Mouse (Mus musculus): ENCODE data around the gene Mia2. TPM values are rescaled to one million over a fixed set of nuclear protein-coding genes. Genes with fewer than 3 reads are reported as not detected.

The Mia2 gene
- total and polyA plus RNA-seq, 3 experiments: 31.8 to 106 (median 90.9) TPM

- H3K27ac ChIP-seq: no peak overlapping the region
- no peaks in the 10 kb centered on the region for H3K27me3 ChIP-seq (ENCODE audit: control insufficient read depth, insufficient read depth, low read length)
- no peaks in the 10 kb centered on the region for H3K4me1 ChIP-seq (ENCODE audit: control insufficient read depth, insufficient read depth, low read length)
- WGBS: 79% methylated on average over 4 of the region's 4 CpGs
- H3K4me3 ChIP-seq: no peak overlapping the region
- no peaks in the 10 kb centered on the region for H3K79me2 ChIP-seq (replicated peaks; ENCODE audit: control insufficient read depth, insufficient read depth, low read length)
- DNase-seq: no peak
- no peak overlapping the region for H3K9ac ChIP-seq (ENCODE audit: low read depth, low read length)
- H3K36me3 ChIP-seq (ENCODE audit: control insufficient read depth, insufficient read depth, low read length): no peaks in the 10 kb centered on the region; the same call in 1 of the 2 replicates
- intact Hi-C loops (cut with DNase I): no loop called here
- TF ChIP-seq POLR2A (IDR thresholded peaks at IDR 0.05; ENCODE audit: insufficient read depth, low read depth, low read length): no peak
- TF ChIP-seq EP300 (IDR thresholded peaks at IDR 0.05; ENCODE audit: insufficient read depth, low read depth, low read length): no peak
- no peak for TF ChIP-seq CTCF (IDR thresholded peaks at IDR 0.05)
Observed at GRCm38 (mm10) chr12:59195065-59195464, 99.5 kb downstream of the Mia2 start.

- no peak for DNase-seq
- no peak overlapping the region for H3K4me3 ChIP-seq
- no peak for TF ChIP-seq EP300 (IDR thresholded peaks at IDR 0.05; ENCODE audit: insufficient read depth, low read depth, low read length)
- TF ChIP-seq CTCF (IDR thresholded peaks at IDR 0.05): no peak
- no peak for TF ChIP-seq POLR2A (IDR thresholded peaks at IDR 0.05; ENCODE audit: insufficient read depth, low read depth, low read length)
- no peak overlapping the region for H3K9ac ChIP-seq (ENCODE audit: low read depth, low read length)
- no peaks in the 10 kb centered on the region for H3K4me1 ChIP-seq (ENCODE audit: control insufficient read depth, insufficient read depth, low read length)
- no peaks in the 10 kb centered on the region for H3K79me2 ChIP-seq (replicated peaks; ENCODE audit: control insufficient read depth, insufficient read depth, low read length)
- 83% methylated on average over 4 of the region's 4 CpGs for WGBS
- no peak overlapping the region for H3K27ac ChIP-seq
- no peaks in the 10 kb centered on the region; the same call in 1 of the 2 replicates for H3K36me3 ChIP-seq (ENCODE audit: control insufficient read depth, insufficient read depth, low read length)
- intact Hi-C loops (cut with DNase I): no loop called here
- H3K27me3 ChIP-seq (ENCODE audit: control insufficient read depth, insufficient read depth, low read length): no peaks in the 10 kb centered on the region
Observed at GRCm38 (mm10) chr12:59195941-59196340, 100.3 kb downstream of the Mia2 start.

GRCm38 (mm10) chr12:59198750-59199149 lies 103.2 kb downstream of the Mia2 start:
- intact Hi-C loops (cut with DNase I): no loop called here
- no peaks in the 10 kb centered on the region; the same call in 1 of the 2 replicates for H3K36me3 ChIP-seq (ENCODE audit: control insufficient read depth, insufficient read depth, low read length)
- no peak overlapping the region for H3K27ac ChIP-seq
- H3K4me3 ChIP-seq: no peak overlapping the region
- WGBS: 38% methylated on average over 4 of the region's 4 CpGs
- no peaks in the 10 kb centered on the region for H3K79me2 ChIP-seq (replicated peaks; ENCODE audit: control insufficient read depth, insufficient read depth, low read length)
- no peaks in the 10 kb centered on the region for H3K27me3 ChIP-seq (ENCODE audit: control insufficient read depth, insufficient read depth, low read length)
- TF ChIP-seq POLR2A (IDR thresholded peaks at IDR 0.05; ENCODE audit: insufficient read depth, low read depth, low read length) (no peak), CTCF (IDR thresholded peaks at IDR 0.05) (no peak), EP300 (IDR thresholded peaks at IDR 0.05; ENCODE audit: insufficient read depth, low read depth, low read length) (no peak)
- no peak for DNase-seq
- H3K4me1 ChIP-seq (ENCODE audit: control insufficient read depth, insufficient read depth, low read length): no peaks in the 10 kb centered on the region
- no peak overlapping the region for H3K9ac ChIP-seq (ENCODE audit: low read depth, low read length)

- H3K27me3 ChIP-seq (ENCODE audit: control insufficient read depth, insufficient read depth, low read length): no peaks in the 10 kb centered on the region
- H3K27ac ChIP-seq: no peak overlapping the region
- H3K4me3 ChIP-seq: no peak overlapping the region
- WGBS: 60% methylated on average over 2 of the region's 2 CpGs
- no peaks in the 10 kb centered on the region for H3K79me2 ChIP-seq (replicated peaks; ENCODE audit: control insufficient read depth, insufficient read depth, low read length)
- DNase-seq: no peak
- H3K9ac ChIP-seq (ENCODE audit: low read depth, low read length): no peak overlapping the region
- intact Hi-C loops (cut with DNase I): no loop called here
- TF ChIP-seq POLR2A (IDR thresholded peaks at IDR 0.05; ENCODE audit: insufficient read depth, low read depth, low read length): no peak
- TF ChIP-seq CTCF (IDR thresholded peaks at IDR 0.05): no peak
- no peak for TF ChIP-seq EP300 (IDR thresholded peaks at IDR 0.05; ENCODE audit: insufficient read depth, low read depth, low read length)
- no peaks in the 10 kb centered on the region; the same call in 1 of the 2 replicates for H3K36me3 ChIP-seq (ENCODE audit: control insufficient read depth, insufficient read depth, low read length)
- H3K4me1 ChIP-seq (ENCODE audit: control insufficient read depth, insufficient read depth, low read length): no peaks in the 10 kb centered on the region
Observed at GRCm38 (mm10) chr12:59199361-59199760, 103.8 kb downstream of the Mia2 start.

- TF ChIP-seq CTCF (IDR thresholded peaks at IDR 0.05) (no peak), EP300 (IDR thresholded peaks at IDR 0.05; ENCODE audit: insufficient read depth, low read depth, low read length) (no peak), POLR2A (IDR thresholded peaks at IDR 0.05; ENCODE audit: insufficient read depth, low read depth, low read length) (no peak)
- H3K36me3 ChIP-seq (ENCODE audit: control insufficient read depth, insufficient read depth, low read length): peaks cover 11% of the 10 kb centered on the region
- intact Hi-C loops (cut with DNase I): no loop called here
- no peaks in the 10 kb centered on the region for H3K79me2 ChIP-seq (replicated peaks; ENCODE audit: control insufficient read depth, insufficient read depth, low read length)
- H3K4me3 ChIP-seq: no peak overlapping the region
- H3K27ac ChIP-seq: no peak overlapping the region
- H3K4me1 ChIP-seq (ENCODE audit: control insufficient read depth, insufficient read depth, low read length): peaks cover 5% of the 10 kb centered on the region; the same call in 1 of the 2 replicates
- H3K9ac ChIP-seq (ENCODE audit: low read depth, low read length): no peak overlapping the region
- WGBS: 93% methylated on average over 6 of the region's 6 CpGs
- DNase-seq: no peak
- no peaks in the 10 kb centered on the region for H3K27me3 ChIP-seq (ENCODE audit: control insufficient read depth, insufficient read depth, low read length)
Observed at GRCm38 (mm10) chr12:59205571-59205970, 110.0 kb downstream of the Mia2 start.

GRCm38 (mm10) chr12:59206208-59206999 lies 110.8 kb downstream of the Mia2 start:
- H3K9ac ChIP-seq (ENCODE audit: low read depth, low read length): no peak overlapping the region
- peaks cover 11% of the 10 kb centered on the region for H3K36me3 ChIP-seq (ENCODE audit: control insufficient read depth, insufficient read depth, low read length)
- intact Hi-C loops (cut with DNase I): no loop called here
- peaks cover 5% of the 10 kb centered on the region; the same call in 1 of the 2 replicates for H3K4me1 ChIP-seq (ENCODE audit: control insufficient read depth, insufficient read depth, low read length)
- H3K79me2 ChIP-seq (replicated peaks; ENCODE audit: control insufficient read depth, insufficient read depth, low read length): no peaks in the 10 kb centered on the region
- no peaks in the 10 kb centered on the region for H3K27me3 ChIP-seq (ENCODE audit: control insufficient read depth, insufficient read depth, low read length)
- no peak overlapping the region for H3K27ac ChIP-seq
- H3K4me3 ChIP-seq: no peak overlapping the region
- WGBS: 78% methylated on average over 4 of the region's 4 CpGs
- no peak for TF ChIP-seq EP300 (IDR thresholded peaks at IDR 0.05; ENCODE audit: insufficient read depth, low read depth, low read length)
- no peak for TF ChIP-seq CTCF (IDR thresholded peaks at IDR 0.05)
- no peak for TF ChIP-seq POLR2A (IDR thresholded peaks at IDR 0.05; ENCODE audit: insufficient read depth, low read depth, low read length)
- DNase-seq: no peak

Measured in heart, adult 2 months (tissue).